Mouse (Mus musculus): ENCODE results near the gene Sox6. TPM values are rescaled to one million over a fixed set of nuclear protein-coding genes. Genes with fewer than 3 reads are reported as not detected.

Gene Sox6
- total RNA-seq, 2 experiments from 2014 or later: 11.1 to 23.8 TPM

- DNase-seq (ENCODE audit: low spot score in 2 of 2): no peak
These were observed 532.2 kb downstream of the Sox6 start for GRCm38 (mm10) chr7:115506385-115506784.

GRCm38 (mm10) chr7:115501497-115501896 lies 537.1 kb downstream of the Sox6 start:
- no peak for DNase-seq (ENCODE audit: low spot score in 2 of 2)

- no peak for DNase-seq (ENCODE audit: low spot score in 2 of 2)
These were observed 537.8 kb downstream of the Sox6 start for GRCm38 (mm10) chr7:115500825-115501224.

- DNase-seq (ENCODE audit: low spot score in 2 of 2): peak in 1 of 2 experiments; percentile 8
These were observed 538.4 kb downstream of the Sox6 start for GRCm38 (mm10) chr7:115500170-115500569.

- no peak for DNase-seq (ENCODE audit: low spot score in 2 of 2)
These were observed 546.9 kb downstream of the Sox6 start for GRCm38 (mm10) chr7:115491721-115492120.

GRCm38 (mm10) chr7:115489608-115490007 lies 549.0 kb downstream of the Sox6 start:
- DNase-seq (ENCODE audit: low spot score in 2 of 2): no peak

- no peak for DNase-seq (ENCODE audit: low spot score in 2 of 2)
These were observed 552.2 kb downstream of the Sox6 start for GRCm38 (mm10) chr7:115486431-115486830.

GRCm38 (mm10) chr7:115485664-115486409 lies 552.8 kb downstream of the Sox6 start:
- DNase-seq (ENCODE audit: low spot score in 2 of 2): no peak

- no peak for DNase-seq (ENCODE audit: low spot score in 2 of 2)
These were observed 560.8 kb downstream of the Sox6 start for GRCm38 (mm10) chr7:115477763-115478162.

- no peak for DNase-seq (ENCODE audit: low spot score in 2 of 2)
These were observed 561.5 kb downstream of the Sox6 start for GRCm38 (mm10) chr7:115476881-115477665.

GRCm38 (mm10) chr7:115475176-115475575 lies 563.4 kb downstream of the Sox6 start:
- no peak for DNase-seq (ENCODE audit: low spot score in 2 of 2)

GRCm38 (mm10) chr7:115474115-115474514 lies 564.5 kb downstream of the Sox6 start:
- no peak for DNase-seq (ENCODE audit: low spot score in 2 of 2)

- no peak for DNase-seq (ENCODE audit: low spot score in 2 of 2)
These were observed 565.7 kb downstream of the Sox6 start for GRCm38 (mm10) chr7:115472850-115473249.

- no peak for DNase-seq (ENCODE audit: low spot score in 2 of 2)
These were observed 567.1 kb downstream of the Sox6 start for GRCm38 (mm10) chr7:115471521-115471920.

GRCm38 (mm10) chr7:115466811-115467210 lies 571.8 kb downstream of the Sox6 start:
- DNase-seq (ENCODE audit: low spot score in 2 of 2): no peak

- DNase-seq (ENCODE audit: low spot score in 2 of 2): no peak
These were observed 575.2 kb downstream of the Sox6 start for GRCm38 (mm10) chr7:115463367-115463766.

- no peak for DNase-seq (ENCODE audit: low spot score in 2 of 2)
These were observed 576.3 kb downstream of the Sox6 start for GRCm38 (mm10) chr7:115462276-115462675.

GRCm38 (mm10) chr7:115454988-115455387 lies 583.6 kb downstream of the Sox6 start:
- DNase-seq (ENCODE audit: low spot score in 2 of 2): no peak

GRCm38 (mm10) chr7:115453713-115454073 lies 584.9 kb downstream of the Sox6 start:
- no peak for DNase-seq (ENCODE audit: low spot score in 2 of 2)

GRCm38 (mm10) chr7:115453042-115453712 lies 585.4 kb downstream of the Sox6 start:
- peak; percentile 13 to 52 for DNase-seq (ENCODE audit: low spot score in 2 of 2)

GRCm38 (mm10) chr7:115450431-115451195 lies 588.0 kb downstream of the Sox6 start:
- no peak for DNase-seq (ENCODE audit: low spot score in 2 of 2)

Measured in adrenal gland, adult 18-20 months (tissue).